Mouse (Mus musculus) G1E (cell line): Measurements from ENCODE around the gene Gm47841.

Source experiments
- CTCF ChIP-seq: IDR thresholded peaks from 2 replicates; pipeline ENCODE4 v1.5.1; 2012; ENCODE audit warnings: low read depth, low read length, inconsistent platforms, mixed read lengths
- GATA1 ChIP-seq: IDR thresholded peaks from 2 replicates; pipeline ENCODE4 v1.6.1; 2012; ENCODE audit warnings: borderline replicate concordance, low read length, inconsistent platforms, mixed read lengths

- TF ChIP-seq CTCF (no peak), GATA1 (no peak)
Observed at GRCm38 (mm10) chr15:101080031-101080520, 32.9 kb upstream of the Gm47841 start.
